Mouse (Mus musculus) bone marrow macrophage, adult 2 months (primary cell): ENCODE measurements around the gene Armh1. TPM values are rescaled to one million over a fixed set of nuclear protein-coding genes. Genes with fewer than 3 reads are reported as not detected.
A peak's percentile ranks its signal among the peaks of the same experiment; 100 is the strongest.

Experiments used
- H3K27ac ChIP-seq: 2 replicates; pipeline ENCODE4 v1.5.1; 2012; ENCODE audit warnings: low read depth, low read length; ENCODE audit not compliant: insufficient read depth
- H3K4me1 ChIP-seq: 2 replicates; pipeline ENCODE4 v1.6.1; 2012; ENCODE audit warnings: low read length; ENCODE audit not compliant: control insufficient read depth, insufficient read depth
- H3K4me3 ChIP-seq: 2 replicates; pipeline ENCODE4 v1.5.1; 2012; ENCODE audit warnings: mild to moderate bottlenecking, low read length, moderate library complexity; ENCODE audit not compliant: insufficient read depth
- CTCF ChIP-seq: IDR thresholded peaks from 2 replicates; pipeline ENCODE4 v1.5.1; 2012; ENCODE audit warnings: low read depth, mild to moderate bottlenecking, low read length, moderate library complexity
- POLR2A ChIP-seq: IDR thresholded peaks from 2 replicates; pipeline ENCODE4 v1.6.1; 2012; ENCODE audit warnings: mild to moderate bottlenecking, low read depth, low read length, borderline replicate concordance
- polyA plus RNA-seq: library from polyadenylated mRNA; stranded (reverse); fragments of >200 nt; gene quantifications from 2 replicates; pipeline ENCODE4 v1.2.4, GENCODE M21; 2012; ENCODE audit not compliant: missing spikeins, insufficient read depth, insufficient read length

Armh1 gene
- polyA plus RNA-seq, result not detected in 2 replicates

DNA sequence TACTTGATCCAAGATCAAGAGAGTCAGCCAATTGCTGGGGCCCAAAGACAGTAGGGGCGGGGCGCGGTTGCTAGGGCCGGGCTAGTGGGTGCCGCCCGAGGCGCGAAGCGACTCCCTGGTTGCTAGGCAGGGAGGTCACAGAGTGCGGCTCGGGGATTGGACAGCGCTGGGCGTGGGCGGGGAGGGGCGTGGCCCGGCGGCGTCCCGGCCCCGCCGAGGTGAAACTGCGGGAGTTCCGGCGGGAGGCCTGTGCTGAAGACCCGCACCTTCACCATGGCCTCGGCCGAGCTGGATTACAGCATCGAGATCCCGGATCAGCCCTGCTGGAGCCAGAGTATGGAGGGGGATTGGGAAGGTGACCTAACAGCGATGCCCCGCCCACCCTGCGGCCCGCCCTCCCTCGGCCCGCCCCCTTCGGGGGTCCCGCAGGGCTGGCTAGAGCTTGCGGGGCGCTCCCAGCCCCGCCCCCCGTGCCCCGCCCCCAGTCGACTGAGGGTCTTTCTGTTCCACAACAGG is at the start of gene Armh1, which contains the start of gene Tmem53:
Armh1 (minus strand) TSS at position 325 of the 516 bp plus-strand sequence.
Tmem53 (plus strand) TSS at position 151 of the 516 bp plus-strand sequence.
- TF ChIP-seq CTCF, result no peak
- no peak for TF ChIP-seq POLR2A
- H3K4me1 ChIP-seq, result peaks cover 26% of the 10 kb centered on the region
- H3K27ac ChIP-seq, result no peak within 1 kb of the TSS
- peak within 1 kb of the TSS; percentile 74 for H3K4me3 ChIP-seq

DNA sequence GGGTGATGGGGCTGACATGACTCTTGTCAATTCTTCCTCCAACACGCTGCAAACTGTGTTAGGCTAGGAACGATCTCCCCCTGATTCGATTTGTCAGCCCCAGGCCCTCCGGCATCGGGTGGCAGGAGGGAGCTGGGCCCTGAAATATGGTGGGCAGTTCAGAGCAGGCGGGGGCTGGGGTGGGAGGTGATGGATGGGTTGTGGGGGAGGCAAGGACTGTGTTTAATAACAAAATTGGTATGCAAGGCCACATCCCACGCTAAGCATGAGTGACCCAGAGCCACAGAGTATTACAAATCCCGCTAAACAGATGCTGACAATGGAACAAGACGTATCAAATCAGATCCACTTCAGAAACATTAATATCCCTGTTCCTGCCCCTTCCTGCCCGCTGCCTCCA is 48.0 kb upstream of the Armh1 start:
- no peak overlapping the region for H3K27ac ChIP-seq
- no peak for TF ChIP-seq POLR2A
- no peak overlapping the region for H3K4me3 ChIP-seq
- no peaks in the 10 kb centered on the region for H3K4me1 ChIP-seq

DNA sequence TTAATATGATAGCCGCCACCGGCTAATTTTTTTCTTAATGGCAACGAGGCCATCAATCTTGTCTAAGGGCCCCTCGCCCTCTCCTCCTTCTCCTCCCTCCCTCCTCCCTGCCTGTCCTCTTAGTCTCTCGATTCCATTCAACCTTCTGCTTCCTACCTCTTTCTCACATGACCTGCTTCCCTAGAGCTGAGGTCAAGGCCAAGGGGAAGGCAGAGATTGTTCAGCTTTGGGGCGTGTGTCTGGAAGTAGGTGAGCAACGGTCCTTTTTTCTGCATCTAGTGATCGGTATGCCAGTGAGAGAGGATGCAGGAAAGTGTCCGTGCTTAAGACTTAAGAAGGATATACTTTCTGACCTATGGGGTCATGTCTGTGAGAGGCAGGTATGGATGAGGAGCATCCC is 45.9 kb upstream of the Armh1 start:
- TF ChIP-seq CTCF (no peak), POLR2A (no peak)
- Histone ChIP-seq H3K4me1 (no peaks in the 10 kb centered on the region), H3K4me3 (no peak overlapping the region), H3K27ac (no peak overlapping the region)

DNA sequence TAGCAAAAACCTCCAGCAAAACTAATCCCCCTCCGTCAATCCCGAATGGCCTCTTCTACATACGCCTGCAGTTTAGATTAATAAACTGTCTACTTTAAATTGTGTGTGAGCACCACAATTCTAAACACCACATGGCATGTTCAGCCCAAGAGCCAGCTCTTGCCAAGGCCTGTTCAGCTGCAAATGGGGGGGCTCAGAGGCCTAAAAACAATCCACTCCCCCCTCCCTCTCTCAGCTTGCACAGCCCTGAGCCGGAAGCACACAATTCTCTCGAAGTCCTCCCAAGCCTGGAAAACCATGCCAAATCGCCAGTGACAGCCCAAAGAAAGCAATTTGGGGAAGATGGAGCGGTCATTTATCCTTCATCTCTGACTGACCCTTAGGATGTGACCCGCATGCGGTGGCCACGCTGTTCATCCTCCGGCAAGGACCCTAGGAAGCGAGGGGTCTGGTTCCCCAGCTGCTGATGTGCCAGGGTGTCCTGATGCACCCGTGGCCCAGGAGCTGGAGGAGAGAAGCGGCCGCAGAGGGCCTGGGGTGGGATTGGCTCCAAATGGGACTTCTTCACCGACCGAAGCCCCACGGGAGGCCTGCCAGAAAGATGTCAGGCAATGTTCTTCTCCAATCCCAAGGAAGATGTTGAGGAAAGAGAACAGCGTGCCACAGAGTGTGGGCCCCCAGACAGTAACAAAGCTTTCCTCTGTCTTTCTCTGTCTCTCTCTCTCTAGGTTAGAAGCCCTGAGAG is 45.1 kb upstream of the Armh1 start:
- TF ChIP-seq CTCF, result no peak
- TF ChIP-seq POLR2A, result no peak
- Histone ChIP-seq H3K4me3 (no peak overlapping the region), H3K27ac (no peak overlapping the region), H3K4me1 (no peaks in the 10 kb centered on the region)

DNA sequence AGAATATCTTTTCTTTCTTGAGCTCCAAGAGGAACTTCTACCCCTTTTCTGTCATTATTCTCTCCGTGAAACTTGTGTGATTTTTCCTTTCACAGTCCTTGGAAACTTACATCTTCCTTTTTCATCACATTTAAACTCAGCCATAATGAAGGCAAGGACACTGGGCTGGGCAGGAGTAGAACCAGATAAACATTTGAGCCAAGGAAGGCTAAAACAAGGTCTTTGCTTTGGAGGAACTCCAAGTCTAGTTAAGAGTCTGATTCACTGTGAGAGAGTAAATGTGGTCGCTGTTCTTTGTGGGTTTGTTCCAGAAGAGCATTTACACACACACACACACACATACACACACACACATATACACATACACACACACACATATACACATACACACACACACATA is 39.8 kb upstream of the Armh1 start:
- Histone ChIP-seq H3K27ac (no peak overlapping the region), H3K4me3 (no peak overlapping the region), H3K4me1 (peaks cover 14% of the 10 kb centered on the region)
- TF ChIP-seq CTCF (no peak), POLR2A (no peak)

DNA sequence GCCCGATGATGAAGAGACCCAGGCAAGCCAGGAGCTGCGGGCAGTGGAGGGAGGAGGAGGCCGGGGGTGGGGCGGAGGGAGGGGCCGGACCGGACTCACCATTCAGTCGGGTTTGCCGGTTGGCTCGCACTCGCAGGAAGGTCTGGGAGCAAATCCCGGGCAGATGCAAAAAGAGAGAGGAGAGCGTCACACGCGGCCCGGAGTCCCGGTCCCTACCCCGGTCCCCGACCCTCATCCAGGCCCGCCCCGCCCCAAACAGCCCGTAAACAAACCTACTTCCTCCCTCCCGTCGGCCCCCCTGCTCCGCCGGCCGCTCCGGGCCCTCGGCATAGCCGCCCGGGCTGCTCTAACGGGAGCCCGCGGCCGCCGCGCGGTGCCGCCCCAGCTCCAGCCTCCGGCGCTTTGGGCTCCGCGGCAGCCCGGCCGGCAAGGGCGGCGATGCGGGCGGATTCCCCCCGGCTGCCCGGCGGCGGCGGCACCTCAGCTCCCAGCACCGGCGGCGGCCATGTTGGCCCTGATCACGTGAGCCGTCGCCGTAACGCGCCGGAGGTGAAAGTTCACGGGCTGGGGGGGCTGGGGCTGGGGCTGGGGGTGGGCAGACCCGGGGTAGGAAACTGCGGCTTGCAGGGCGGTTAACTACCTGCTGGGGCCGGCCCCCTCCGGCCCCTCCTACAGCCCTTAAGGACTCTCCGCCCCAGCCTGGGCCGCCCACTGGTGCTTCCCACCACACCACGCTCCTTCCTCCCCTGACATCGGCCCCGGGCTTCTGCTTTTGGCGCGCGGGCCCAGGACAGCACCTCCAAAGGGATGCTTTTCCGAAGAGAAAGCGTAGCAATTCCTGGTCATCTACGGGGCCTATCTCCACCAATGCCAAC is 37.2 kb upstream of the Armh1 start:
- Histone ChIP-seq H3K4me3 (peak overlapping the region; percentile 89), H3K27ac (peak overlapping the region; percentile 71), H3K4me1 (peaks cover 14% of the 10 kb centered on the region)
- no peak; the same call in none of the 2 replicates for TF ChIP-seq POLR2A
- no peak for TF ChIP-seq CTCF

DNA sequence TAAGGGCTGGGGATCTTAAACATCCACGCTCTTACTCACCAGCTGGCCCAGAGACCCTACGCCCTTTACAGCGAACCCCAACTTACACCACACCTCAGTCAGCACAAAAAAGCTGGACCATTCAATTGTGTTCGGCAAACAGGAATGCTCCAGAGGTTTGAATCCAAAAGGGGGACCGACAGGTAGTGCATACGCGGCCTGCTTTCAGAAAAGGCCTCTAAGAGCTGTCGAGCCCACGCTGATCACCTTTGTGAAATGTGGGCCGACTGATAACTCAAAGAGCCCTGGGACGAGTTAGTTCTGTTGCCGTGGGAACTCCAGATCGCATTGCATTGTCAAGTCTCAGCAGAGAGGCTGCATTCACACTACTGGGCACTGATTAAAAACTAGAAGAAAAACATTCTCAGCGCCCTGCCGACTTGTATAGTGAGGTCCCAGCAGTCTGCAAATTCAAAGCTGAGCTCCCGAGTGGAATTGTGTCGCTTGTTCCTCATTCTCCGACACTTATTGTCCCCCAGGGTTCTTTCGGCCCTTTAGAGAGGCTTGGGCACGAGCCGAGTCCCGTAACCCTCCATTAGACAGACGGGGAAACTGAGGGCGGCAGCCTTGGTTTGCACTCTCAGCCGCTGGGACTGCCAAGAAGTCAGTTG is 36.5 kb upstream of the Armh1 start:
- peak overlapping the region; percentile 71 for H3K27ac ChIP-seq
- TF ChIP-seq POLR2A (no peak), CTCF (no peak)
- peak overlapping the region; percentile 89 for H3K4me3 ChIP-seq
- H3K4me1 ChIP-seq, result peaks cover 14% of the 10 kb centered on the region

DNA sequence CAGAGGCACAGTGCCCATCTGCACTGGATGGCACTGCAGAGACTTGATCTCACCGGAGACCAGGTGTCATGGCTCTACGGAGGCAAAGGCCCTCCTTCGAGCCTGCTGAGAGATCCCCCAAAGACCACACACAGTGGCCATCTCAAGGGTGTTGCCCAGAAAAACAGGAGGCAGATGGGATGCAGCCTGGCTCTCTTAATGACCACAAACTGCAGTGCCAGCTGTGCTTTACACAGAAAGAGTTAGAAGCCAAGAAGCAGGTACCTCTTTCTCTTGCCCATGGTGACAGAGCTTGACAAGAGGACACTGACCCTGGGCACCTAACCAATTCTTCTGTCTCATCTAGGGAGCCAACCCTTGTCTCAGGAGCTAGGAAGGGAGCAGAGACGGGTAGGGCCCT is 32.4 kb upstream of the Armh1 start:
- peaks cover 10% of the 10 kb centered on the region for H3K4me1 ChIP-seq
- no peak overlapping the region for H3K4me3 ChIP-seq
- no peak overlapping the region for H3K27ac ChIP-seq
- TF ChIP-seq POLR2A (no peak), CTCF (no peak)

DNA sequence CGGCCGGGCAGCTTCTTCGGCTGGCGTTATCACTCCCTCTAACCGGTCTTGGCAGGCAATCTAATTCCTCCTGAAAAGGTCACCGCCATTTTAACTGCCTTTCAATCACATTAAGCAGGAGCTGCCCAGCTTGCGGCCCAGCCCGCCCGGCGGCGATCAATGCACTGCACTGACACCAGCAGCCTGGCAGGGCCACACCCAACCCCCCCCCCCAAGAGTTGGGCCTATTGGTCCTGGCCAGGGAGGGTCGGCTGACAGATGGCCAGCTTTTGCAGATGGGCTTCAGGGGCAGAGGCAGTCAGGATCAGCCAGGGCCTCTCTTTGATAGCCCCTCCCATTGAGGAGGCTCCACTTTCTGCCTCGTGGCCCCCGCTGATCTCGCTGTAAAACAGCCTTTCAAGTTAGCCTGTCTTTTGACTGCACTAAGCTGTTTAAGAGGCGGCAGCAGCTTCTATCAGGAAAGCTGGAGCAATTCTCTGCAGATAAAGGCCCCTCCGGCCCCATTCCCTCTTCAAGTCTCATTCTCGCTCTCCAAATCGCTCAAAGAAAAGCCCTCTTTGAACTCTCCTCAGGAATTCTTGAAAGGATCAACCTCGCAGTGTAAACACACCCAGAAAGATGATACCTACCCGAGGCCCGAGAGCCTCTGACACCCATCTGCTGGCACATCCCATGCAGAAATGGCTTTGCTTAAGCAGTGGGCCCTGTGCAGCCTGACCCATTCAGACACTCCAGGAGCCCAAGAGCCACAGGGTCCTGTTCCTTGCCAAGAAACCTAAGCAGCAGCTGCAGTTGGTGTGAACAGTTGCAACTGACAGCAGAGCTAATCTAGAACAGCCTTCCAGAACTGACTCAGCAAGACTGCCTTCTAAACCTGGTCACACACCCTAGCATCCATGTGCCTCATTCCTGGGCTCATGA is 31.6 kb upstream of the Armh1 start:
- Histone ChIP-seq H3K27ac (no peak overlapping the region), H3K4me1 (peaks cover 10% of the 10 kb centered on the region), H3K4me3 (no peak overlapping the region)
- TF ChIP-seq POLR2A (no peak), CTCF (no peak)
